Mouse (Mus musculus) neural tube, postnatal 0 days (tissue): ENCODE measurements around the gene Zfp563. TPM values are rescaled to one million over a fixed set of nuclear protein-coding genes. Genes with fewer than 3 reads are reported as not detected.

Experiments used
- polyA plus RNA-seq: library from polyadenylated mRNA; unstranded; fragments of >200 nt; fragmentation: Nextera tagmentation; extraction: Ambion mirVana; gene quantifications from 2 replicates; pipeline ENCODE4 v1.2.1, GENCODE M21; 2015

Zfp563 gene
- 14.7 and 17.0 TPM in 2 replicates for polyA plus RNA-seq

GRCm38 (mm10) chr17:33089220-33089949 is at the start of gene Zfp563:
Zfp563 (plus strand) TSS chr17:33089310.

GRCm38 (mm10) chr17:33067958-33068357 is 21.2 kb upstream of the Zfp563 start, which contains the start of gene 4921501E09Rik:
4921501E09Rik (minus strand) TSS chr17:33068058.

DNA sequence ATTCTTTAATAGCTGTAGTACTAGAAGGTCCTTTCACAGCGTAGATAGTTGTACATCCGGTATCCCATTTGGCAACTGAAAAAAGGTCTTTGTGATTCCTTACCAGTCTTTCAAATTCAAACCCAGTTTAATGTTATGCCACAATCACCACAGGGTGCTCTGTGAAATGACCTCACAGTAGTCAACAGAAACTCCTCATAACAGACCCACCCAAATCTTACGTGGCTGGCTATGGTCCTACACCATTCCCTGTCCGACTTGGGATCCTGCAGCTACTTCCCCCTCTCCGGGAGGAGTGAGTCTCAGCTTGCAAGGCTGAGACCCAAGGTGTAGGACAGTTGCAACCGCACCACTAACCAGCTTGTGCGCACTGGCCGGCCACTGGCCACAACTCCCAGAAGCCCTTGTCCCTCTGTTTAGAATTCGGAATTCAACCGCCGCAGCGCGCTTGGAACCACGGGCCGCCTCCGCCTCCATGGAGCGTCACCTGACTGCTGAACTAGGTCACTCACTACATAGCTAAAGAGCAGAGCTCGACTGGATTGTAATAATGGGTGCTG is 50.2 kb downstream of the Zfp563 start, which contains the start of gene Morc2b:
TSS of gene Morc2b (minus strand) at position 423 of the 560 bp plus-strand sequence.

Other genes with a start within 250 kb of the Zfp563 start
- gene Zfp870, start 197.7 kb upstream of the Zfp563 start, polyA plus RNA-seq: 4.1 and 7.3 TPM in 2 replicates
- 0.48 and 0.51 TPM in 2 replicates for gene Cyp4f14, start 172.0 kb upstream of the Zfp563 start, polyA plus RNA-seq
- gene Cyp4f13, start 141.9 kb upstream of the Zfp563 start, polyA plus RNA-seq: 10.5 and 11.3 TPM in 2 replicates
- 5.2 and 5.9 TPM in 2 replicates for gene Zfp472, start 123.5 kb upstream of the Zfp563 start, polyA plus RNA-seq
- gene Zfp952, start 96.2 kb upstream of the Zfp563 start, polyA plus RNA-seq: 11.7 and 13.2 TPM in 2 replicates
- 15.2 and 18.3 TPM in 2 replicates for gene Zfp763, start 55.9 kb upstream of the Zfp563 start, polyA plus RNA-seq
- not detected in 2 replicates for gene 4921501E09Rik, start 21.3 kb upstream of the Zfp563 start, polyA plus RNA-seq
- 0.57 and 0.78 TPM in 2 replicates for gene Morc2b, start 50.4 kb downstream of the Zfp563 start, polyA plus RNA-seq
- 0.04 and 0.06 TPM in 2 replicates for gene Olfr55, start 79.1 kb downstream of the Zfp563 start, polyA plus RNA-seq
- not detected in 2 replicates for gene Olfr239, start 102.0 kb downstream of the Zfp563 start, polyA plus RNA-seq
- gene Olfr1564, start 132.4 kb downstream of the Zfp563 start, polyA plus RNA-seq: 0.09 TPM in 1 of 2 replicates, not detected in the other
- gene Zfp955a, start 165.8 kb downstream of the Zfp563 start, polyA plus RNA-seq: 15.8 and 17.3 TPM in 2 replicates
- 0.04 TPM in 1 of 2 replicates, not detected in the other for gene Olfr63, start 175.4 kb downstream of the Zfp563 start, polyA plus RNA-seq
- gene Zfp955b, start 200.2 kb downstream of the Zfp563 start, polyA plus RNA-seq: 16.7 and 18.2 TPM in 2 replicates